Comparison of ENCODE assay signal across 8 mouse cellular contexts in genomic region chr8:71371236-71371848, GRCm38 (mm10). TPM values are rescaled to one million over a fixed set of nuclear protein-coding genes. Genes with fewer than 3 reads are reported as not detected.
DNase-seq lines count a peak whose midpoint lies in the region; ATAC-seq lines count a peak whose summit lies in the region.

Gene Ocel1 (plus strand): TSS chr8:71371298.

- DNase-seq in Muller cell, postnatal 12 days (ENCODE audit: inconsistent ontology term), result peak; percentile 99
- peak; percentile 98 for DNase-seq in cerebellum, adult 9-11 months
- DNase-seq in frontal cortex, postnatal 10 days (ENCODE audit: low spot score in 2 of 2), result peak; percentile 97 to 98
- DNase-seq in layer of hippocampus, postnatal 14 days (ENCODE audit: low spot score in 2 of 2), result peak; percentile 97 to 98
- DNase-seq in lung, postnatal 14 days, result peak; percentile 98
- peak; percentile 88 for DNase-seq in retina, adult 2 months (ENCODE audit: low read depth, low spot score)
- peak; percentile 97 to 99 for DNase-seq in thymus, postnatal 36 days

- peak within 1 kb of the TSS; percentile 62 for H3K9ac ChIP-seq in hindbrain, embryonic 12.5 days

- peak within 1 kb of the TSS; percentile 88 for H3K27ac ChIP-seq in hindbrain, embryonic 12.5 days

- peak within 1 kb of the TSS; percentile 48 for H3K4me2 ChIP-seq in hindbrain, embryonic 12.5 days (replicated peaks)

- no peaks in the 10 kb centered on the region for H3K27me3 ChIP-seq in hindbrain, embryonic 12.5 days

- H3K36me3 ChIP-seq in hindbrain, embryonic 12.5 days, result peaks cover 33% of the 10 kb centered on the region

- peak; percentile 81 for ATAC-seq in hindbrain, embryonic 12.5 days (ENCODE audit: low FRiP score)

- peak within 1 kb of the TSS; percentile 76 for H3K4me3 ChIP-seq in hindbrain, embryonic 12.5 days

- under 1% methylated on average over 68 of the region's 68 CpGs for WGBS in hindbrain, embryonic 12.5 days

- H3K9me3 ChIP-seq in hindbrain, embryonic 12.5 days (replicated peaks), result no peaks in the 10 kb centered on the region

- H3K4me1 ChIP-seq in hindbrain, embryonic 12.5 days, result peaks cover 36% of the 10 kb centered on the region

RNA-seq across cellular contexts. Expression of gene Ocel1, which starts in this region (rescaled TPM):
- polyA plus RNA-seq in hindbrain, embryonic 12.5 days (2016; fragmentation: Nextera tagmentation; extraction: Ambion mirVana), result 5.8 and 6.7 TPM in 2 replicates
- total RNA-seq in layer of hippocampus, postnatal 14 days (2021), result 10 to 100 TPM; 16.0 to 18.1 TPM

Comparison
In these comparisons a context has a peak if more than half of its experiments do, and no peak if none do; other contexts are left out.
1. Peak in every context shown above with its lines: DNase-seq, ATAC-seq, H3K4me3 ChIP-seq and H3K27ac ChIP-seq.